Mouse (Mus musculus): Measurements from ENCODE around the gene Vegfa. TPM values are rescaled to one million over a fixed set of nuclear protein-coding genes. Genes with fewer than 3 reads are reported as not detected.
A peak's percentile ranks its signal among the peaks of the same experiment; 100 is the strongest.

Gene Vegfa
- polyA plus RNA-seq, 1 experiment from 2014 or later: 3.2 TPM

GRCm38 (mm10) chr17:45981841-45982240 is 50.3 kb downstream of the Vegfa start:
- 61% methylated on average over 1 of the region's 1 CpGs for WGBS
- DNase-seq (ENCODE audit: low spot score) (no peak), ATAC-seq (replicated peaks; ENCODE audit: insufficient number of reproducible peaks, low FRiP score, low TSS enrichment, low read depth) (no peak)
- H3K9me3 ChIP-seq (replicated peaks; ENCODE audit: control insufficient read depth, low read length): no peaks in the 10 kb centered on the region
- no peak overlapping the region for H3K27ac ChIP-seq (replicated peaks; ENCODE audit: low read depth, low read length)
- no peak overlapping the region for H3K4me2 ChIP-seq (ENCODE audit: low read depth, low read length)
- no peaks in the 10 kb centered on the region for H3K27me3 ChIP-seq (ENCODE audit: control insufficient read depth, insufficient read depth, low read length)
- no peaks in the 10 kb centered on the region for H3K4me1 ChIP-seq (ENCODE audit: control insufficient read depth, insufficient read depth, low read length)
- H3K4me3 ChIP-seq (ENCODE audit: low read depth, low read length): no peak overlapping the region
- no peaks in the 10 kb centered on the region for H3K36me3 ChIP-seq (replicated peaks; ENCODE audit: control insufficient read depth, insufficient read depth, low read depth, low read length)
- H3K9ac ChIP-seq (replicated peaks; ENCODE audit: low read length): no peak overlapping the region

- Histone ChIP-seq H3K9me3 (replicated peaks; ENCODE audit: control insufficient read depth, low read length) (no peaks in the 10 kb centered on the region), H3K27me3 (ENCODE audit: control insufficient read depth, insufficient read depth, low read length) (no peaks in the 10 kb centered on the region), H3K4me3 (ENCODE audit: low read depth, low read length) (no peak overlapping the region), H3K4me1 (ENCODE audit: control insufficient read depth, insufficient read depth, low read length) (peaks cover 3% of the 10 kb centered on the region; the same call in 1 of the 2 replicates), H3K9ac (replicated peaks; ENCODE audit: low read length) (no peak overlapping the region), H3K36me3 (replicated peaks; ENCODE audit: control insufficient read depth, insufficient read depth, low read depth, low read length) (no peaks in the 10 kb centered on the region), H3K27ac (replicated peaks; ENCODE audit: low read depth, low read length) (no peak overlapping the region; the same call in 1 of the 2 replicates), H3K4me2 (ENCODE audit: low read depth, low read length) (no peak overlapping the region)
- DNase-seq (ENCODE audit: low spot score) (no peak), ATAC-seq (replicated peaks; ENCODE audit: insufficient number of reproducible peaks, low FRiP score, low TSS enrichment, low read depth) (no peak)
- 65% methylated on average over 10 of the region's 10 CpGs for WGBS
These were observed 53.0 kb downstream of the Vegfa start for GRCm38 (mm10) chr17:45979025-45979805.

- H3K4me3 ChIP-seq (ENCODE audit: low read depth, low read length): no peak overlapping the region
- peaks cover 4% of the 10 kb centered on the region; the same call in 1 of the 2 replicates for H3K4me1 ChIP-seq (ENCODE audit: control insufficient read depth, insufficient read depth, low read length)
- peak; percentile 82 for DNase-seq (ENCODE audit: low spot score)
- no peak for ATAC-seq (replicated peaks; ENCODE audit: insufficient number of reproducible peaks, low FRiP score, low TSS enrichment, low read depth)
- 45% methylated on average over 7 of the region's 7 CpGs for WGBS
- H3K36me3 ChIP-seq (replicated peaks; ENCODE audit: control insufficient read depth, insufficient read depth, low read depth, low read length): no peaks in the 10 kb centered on the region
- H3K27ac ChIP-seq (replicated peaks; ENCODE audit: low read depth, low read length): no peak overlapping the region; the same call in 1 of the 2 replicates
- H3K27me3 ChIP-seq (ENCODE audit: control insufficient read depth, insufficient read depth, low read length): no peaks in the 10 kb centered on the region
- no peaks in the 10 kb centered on the region for H3K9me3 ChIP-seq (replicated peaks; ENCODE audit: control insufficient read depth, low read length)
- H3K4me2 ChIP-seq (ENCODE audit: low read depth, low read length): no peak overlapping the region
- no peak overlapping the region for H3K9ac ChIP-seq (replicated peaks; ENCODE audit: low read length)
These were observed 57.7 kb downstream of the Vegfa start for GRCm38 (mm10) chr17:45974461-45974860.

- Histone ChIP-seq H3K36me3 (replicated peaks; ENCODE audit: control insufficient read depth, insufficient read depth, low read depth, low read length) (no peaks in the 10 kb centered on the region), H3K9ac (replicated peaks; ENCODE audit: low read length) (no peak overlapping the region), H3K27ac (replicated peaks; ENCODE audit: low read depth, low read length) (no peak overlapping the region), H3K4me1 (ENCODE audit: control insufficient read depth, insufficient read depth, low read length) (peaks cover 4% of the 10 kb centered on the region; the same call in 1 of the 2 replicates), H3K27me3 (ENCODE audit: control insufficient read depth, insufficient read depth, low read length) (no peaks in the 10 kb centered on the region), H3K9me3 (replicated peaks; ENCODE audit: control insufficient read depth, low read length) (no peaks in the 10 kb centered on the region), H3K4me3 (ENCODE audit: low read depth, low read length) (no peak overlapping the region), H3K4me2 (ENCODE audit: low read depth, low read length) (no peak overlapping the region)
- WGBS: 90% methylated on average over 7 of the region's 7 CpGs
- ATAC-seq (replicated peaks; ENCODE audit: insufficient number of reproducible peaks, low FRiP score, low TSS enrichment, low read depth): no peak
- DNase-seq (ENCODE audit: low spot score): no peak
These were observed 59.0 kb downstream of the Vegfa start for GRCm38 (mm10) chr17:45973214-45973613.

GRCm38 (mm10) chr17:45972405-45972804 is 59.8 kb downstream of the Vegfa start:
- Histone ChIP-seq H3K4me1 (ENCODE audit: control insufficient read depth, insufficient read depth, low read length) (peaks cover 4% of the 10 kb centered on the region; the same call in 1 of the 2 replicates), H3K9me3 (replicated peaks; ENCODE audit: control insufficient read depth, low read length) (no peaks in the 10 kb centered on the region), H3K9ac (replicated peaks; ENCODE audit: low read length) (no peak overlapping the region), H3K27ac (replicated peaks; ENCODE audit: low read depth, low read length) (no peak overlapping the region), H3K27me3 (ENCODE audit: control insufficient read depth, insufficient read depth, low read length) (no peaks in the 10 kb centered on the region), H3K4me2 (ENCODE audit: low read depth, low read length) (no peak overlapping the region), H3K4me3 (ENCODE audit: low read depth, low read length) (no peak overlapping the region), H3K36me3 (replicated peaks; ENCODE audit: control insufficient read depth, insufficient read depth, low read depth, low read length) (no peaks in the 10 kb centered on the region)
- WGBS: 86% methylated on average over 7 of the region's 7 CpGs
- no peak for ATAC-seq (replicated peaks; ENCODE audit: insufficient number of reproducible peaks, low FRiP score, low TSS enrichment, low read depth)
- DNase-seq (ENCODE audit: low spot score): no peak

GRCm38 (mm10) chr17:45971800-45972199 is 60.4 kb downstream of the Vegfa start:
- H3K4me1 ChIP-seq (ENCODE audit: control insufficient read depth, insufficient read depth, low read length): peaks cover 4% of the 10 kb centered on the region; the same call in 1 of the 2 replicates
- H3K4me3 ChIP-seq (ENCODE audit: low read depth, low read length): no peak overlapping the region
- H3K4me2 ChIP-seq (ENCODE audit: low read depth, low read length): no peak overlapping the region
- 87% methylated on average over 6 of the region's 6 CpGs for WGBS
- DNase-seq (ENCODE audit: low spot score) (no peak), ATAC-seq (replicated peaks; ENCODE audit: insufficient number of reproducible peaks, low FRiP score, low TSS enrichment, low read depth) (no peak)
- no peak overlapping the region for H3K9ac ChIP-seq (replicated peaks; ENCODE audit: low read length)
- no peak overlapping the region for H3K27ac ChIP-seq (replicated peaks; ENCODE audit: low read depth, low read length)
- no peaks in the 10 kb centered on the region for H3K36me3 ChIP-seq (replicated peaks; ENCODE audit: control insufficient read depth, insufficient read depth, low read depth, low read length)
- no peaks in the 10 kb centered on the region for H3K9me3 ChIP-seq (replicated peaks; ENCODE audit: control insufficient read depth, low read length)
- H3K27me3 ChIP-seq (ENCODE audit: control insufficient read depth, insufficient read depth, low read length): no peaks in the 10 kb centered on the region

GRCm38 (mm10) chr17:45970741-45971550 is 61.2 kb downstream of the Vegfa start:
- 79% methylated on average over 17 of the region's 17 CpGs for WGBS
- Histone ChIP-seq H3K4me1 (ENCODE audit: control insufficient read depth, insufficient read depth, low read length) (peaks cover 4% of the 10 kb centered on the region), H3K9ac (replicated peaks; ENCODE audit: low read length) (no peak overlapping the region), H3K9me3 (replicated peaks; ENCODE audit: control insufficient read depth, low read length) (no peaks in the 10 kb centered on the region), H3K27ac (replicated peaks; ENCODE audit: low read depth, low read length) (no peak overlapping the region), H3K4me2 (ENCODE audit: low read depth, low read length) (no peak overlapping the region), H3K4me3 (ENCODE audit: low read depth, low read length) (no peak overlapping the region), H3K27me3 (ENCODE audit: control insufficient read depth, insufficient read depth, low read length) (no peaks in the 10 kb centered on the region), H3K36me3 (replicated peaks; ENCODE audit: control insufficient read depth, insufficient read depth, low read depth, low read length) (no peaks in the 10 kb centered on the region)
- ATAC-seq (replicated peaks; ENCODE audit: insufficient number of reproducible peaks, low FRiP score, low TSS enrichment, low read depth) (no peak), DNase-seq (ENCODE audit: low spot score) (no peak)

- H3K9ac ChIP-seq (replicated peaks; ENCODE audit: low read length): no peak overlapping the region
- 46% methylated on average over 8 of the region's 8 CpGs for WGBS
- H3K9me3 ChIP-seq (replicated peaks; ENCODE audit: control insufficient read depth, low read length): no peaks in the 10 kb centered on the region
- H3K27me3 ChIP-seq (ENCODE audit: control insufficient read depth, insufficient read depth, low read length): no peaks in the 10 kb centered on the region
- no peak for DNase-seq (ENCODE audit: low spot score)
- H3K4me3 ChIP-seq (ENCODE audit: low read depth, low read length): no peak overlapping the region
- H3K27ac ChIP-seq (replicated peaks; ENCODE audit: low read depth, low read length): no peak overlapping the region
- H3K36me3 ChIP-seq (replicated peaks; ENCODE audit: control insufficient read depth, insufficient read depth, low read depth, low read length): no peaks in the 10 kb centered on the region
- ATAC-seq (replicated peaks; ENCODE audit: insufficient number of reproducible peaks, low FRiP score, low TSS enrichment, low read depth): no peak
- H3K4me1 ChIP-seq (ENCODE audit: control insufficient read depth, insufficient read depth, low read length): peaks cover 4% of the 10 kb centered on the region
- no peak overlapping the region for H3K4me2 ChIP-seq (ENCODE audit: low read depth, low read length)
These were observed 62.6 kb downstream of the Vegfa start for GRCm38 (mm10) chr17:45969596-45969995.

Data from embryonic facial prominence, embryonic 11.5 days (tissue).